Mouse (Mus musculus) liver, embryonic 11.5 days (tissue): ENCODE data around the gene Alpl. TPM values are rescaled to one million over a fixed set of nuclear protein-coding genes. Genes with fewer than 3 reads are reported as not detected.
A peak's percentile ranks its signal among the peaks of the same experiment; 100 is the strongest.

Experiments used
- ATAC-seq: fragments of 200-750 bp; cut with Nextera tagmentation; replicated peaks from 2 replicates; pipeline ENCODE4 v1.8.0; 2017; ENCODE audit warnings: moderate number of reproducible peaks, mild to moderate bottlenecking, moderate TSS enrichment, moderate library complexity; ENCODE audit not compliant: low FRiP score
- DNase-seq: peaks from one replicate; pipeline ENCODE4 v3.0.0-alpha.2; 2017; ENCODE audit warnings: low spot score
- H3K27ac ChIP-seq: fragments of 300-500 bp; sonication (generic); 2 replicates; pipeline ENCODE4 v1.5.1; 2014; ENCODE audit warnings: mild to moderate bottlenecking, low read depth, low read length, control low read depth
- H3K27me3 ChIP-seq: fragments of 300-500 bp; sonication (generic); replicated peaks from 2 replicates; pipeline ENCODE4 v1.6.1; 2014; ENCODE audit warnings: low read length, mixed read lengths; ENCODE audit not compliant: control insufficient read depth, insufficient read depth
- H3K36me3 ChIP-seq: fragments of 300-500 bp; sonication (generic); 2 replicates; pipeline ENCODE4 v1.6.1; 2014; ENCODE audit warnings: mild to moderate bottlenecking, low read length, moderate library complexity, mixed read lengths; ENCODE audit not compliant: control insufficient read depth, insufficient read depth
- H3K4me1 ChIP-seq: fragments of 300-500 bp; sonication (generic); replicated peaks from 2 replicates; pipeline ENCODE4 v1.6.1; 2014; ENCODE audit warnings: low read length, mixed read lengths; ENCODE audit not compliant: control insufficient read depth, insufficient read depth
- H3K4me2 ChIP-seq: fragments of 300-500 bp; sonication (generic); 2 replicates; pipeline ENCODE4 v1.6.1; 2014; ENCODE audit warnings: mild to moderate bottlenecking, control low read depth, moderate library complexity
- H3K4me3 ChIP-seq: fragments of 300-500 bp; sonication (generic); 2 replicates; pipeline ENCODE4 v1.5.1; 2014; ENCODE audit warnings: low read depth, low read length, control low read depth
- H3K9ac ChIP-seq: fragments of 300-500 bp; sonication (generic); 2 replicates; pipeline ENCODE4 v1.6.1; 2014; ENCODE audit warnings: low read depth, low read length, control low read depth
- H3K9me3 ChIP-seq: fragments of 300-500 bp; sonication (generic); 2 replicates; pipeline ENCODE4 v1.6.1; 2016; ENCODE audit warnings: low read length, inconsistent platforms, mixed read lengths; ENCODE audit not compliant: control insufficient read depth
- WGBS: fragments of 180-500 bp; shearing (Covaris S2); extraction: QIAGEN DNeasy Blood & Tissue Kit; methylation state at CpG from one replicate; pipeline ENCODE4 v1.1.7; 2014; 5-methylcytosine and 5-hydroxymethylcytosine counted together
- polyA plus RNA-seq: library from polyadenylated mRNA; unstranded; fragments of >200 nt; fragmentation: Nextera tagmentation; extraction: Ambion mirVana; gene quantifications from 2 replicates; pipeline ENCODE4 v1.2.1, GENCODE M21; 2014

Alpl gene
- polyA plus RNA-seq, 1 experiment from 2014 or later: 5.7 TPM

DNA sequence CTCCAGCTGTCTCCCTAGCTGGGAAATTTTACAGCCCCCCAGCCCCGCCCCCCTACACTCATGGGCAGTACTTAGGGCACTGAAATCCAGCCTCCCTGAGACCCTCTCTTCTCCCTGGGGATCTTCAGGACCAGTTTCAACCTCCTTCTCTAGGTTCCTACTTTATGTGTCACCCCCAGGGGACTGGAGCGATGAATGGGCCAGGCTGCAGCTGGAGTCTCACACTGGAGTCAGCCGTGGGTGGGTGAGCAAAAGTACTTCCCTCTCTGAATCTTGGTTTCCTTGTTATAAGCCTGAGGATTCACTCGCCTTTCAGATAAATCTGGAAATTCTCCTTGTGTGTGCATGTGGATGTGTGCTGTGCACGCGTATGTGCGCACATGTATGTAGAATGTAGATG is 18.0 kb upstream of the Alpl start:
- DNase-seq: no peak
- no peaks in the 10 kb centered on the region for H3K4me1 ChIP-seq
- H3K4me3 ChIP-seq: no peak overlapping the region
- H3K27me3 ChIP-seq: no peaks in the 10 kb centered on the region
- no peak overlapping the region for H3K27ac ChIP-seq
- no peak for ATAC-seq
- no peak overlapping the region for H3K9ac ChIP-seq
- no peaks in the 10 kb centered on the region for H3K36me3 ChIP-seq
- H3K4me2 ChIP-seq: no peak overlapping the region
- H3K9me3 ChIP-seq: no peaks in the 10 kb centered on the region
- 75% methylated on average over 7 of the region's 7 CpGs for WGBS

DNA sequence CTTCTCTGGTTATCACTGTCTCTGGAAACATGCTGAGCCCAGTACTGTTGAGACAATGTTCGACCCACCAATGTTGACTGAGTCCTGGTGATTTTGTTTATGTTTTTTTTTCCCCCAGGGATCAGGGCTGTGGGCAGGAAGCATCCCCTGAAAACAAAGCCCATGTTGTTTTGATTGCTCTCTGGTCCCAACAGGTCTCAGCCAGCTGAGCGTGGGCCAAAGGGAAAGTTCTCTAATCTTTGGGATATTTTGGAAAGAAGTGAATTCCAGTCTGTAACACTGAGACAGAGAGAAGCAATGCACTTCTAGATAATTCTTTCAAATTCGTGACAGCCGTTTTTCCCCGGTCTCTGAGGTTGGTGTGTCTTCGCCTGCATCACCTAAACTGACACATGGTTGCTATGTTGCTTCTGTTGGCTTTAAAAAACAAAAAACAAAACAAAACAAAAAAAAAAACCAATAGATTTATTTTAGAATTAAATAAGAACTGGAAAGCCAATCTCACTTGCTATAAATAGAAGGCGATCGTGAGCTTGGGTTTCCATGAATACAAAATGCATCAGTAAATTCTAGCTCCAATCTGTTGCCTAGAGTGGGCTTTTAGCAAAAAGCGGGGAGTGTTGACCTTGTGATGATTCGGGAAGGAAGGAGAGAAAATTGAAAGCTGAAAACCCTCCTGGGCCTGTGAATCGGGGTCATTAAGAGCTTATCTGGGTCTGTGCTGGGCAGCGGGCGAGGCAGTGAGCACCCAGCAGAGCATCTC is 16.9 kb upstream of the Alpl start:
- DNase-seq (no peak), ATAC-seq (no peak)
- no peaks in the 10 kb centered on the region for H3K27me3 ChIP-seq

DNA sequence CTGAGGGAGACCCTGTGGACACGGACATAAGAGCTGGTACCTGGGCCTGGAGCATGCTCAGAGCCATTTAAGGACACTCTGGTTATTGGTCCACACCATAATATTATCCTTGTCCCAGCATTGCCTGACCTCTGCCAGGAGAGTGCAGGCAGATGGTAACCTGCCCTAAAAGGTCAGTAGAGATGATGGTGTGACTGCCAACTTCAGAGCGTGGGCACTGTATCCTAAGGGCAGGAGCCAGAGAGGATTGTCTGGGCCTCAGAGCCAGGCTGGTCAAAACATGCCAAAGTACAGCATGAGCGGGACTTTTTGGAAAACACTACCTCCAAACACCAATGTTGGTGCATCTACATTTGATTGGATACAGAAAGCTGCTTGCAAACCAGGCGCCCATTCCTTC is 13.8 kb upstream of the Alpl start:
- H3K4me2 ChIP-seq: no peak overlapping the region
- WGBS: 69% methylated on average over 4 of the region's 4 CpGs
- no peaks in the 10 kb centered on the region for H3K4me1 ChIP-seq
- no peaks in the 10 kb centered on the region for H3K36me3 ChIP-seq
- no peak overlapping the region for H3K9ac ChIP-seq
- ATAC-seq: no peak
- no peaks in the 10 kb centered on the region for H3K9me3 ChIP-seq
- no peak overlapping the region for H3K4me3 ChIP-seq
- DNase-seq: no peak
- no peak overlapping the region for H3K27ac ChIP-seq
- H3K27me3 ChIP-seq: 0 out of 2 replicates have a peak, but pooled peaks cover 3% of the 10 kb centered on the region

More for the DNA sequence above, 16.9 kb upstream of the Alpl start:
- Histone ChIP-seq H3K36me3 (no peaks in the 10 kb centered on the region), H3K4me1 (no peaks in the 10 kb centered on the region), H3K4me2 (no peak overlapping the region), H3K4me3 (no peak overlapping the region), H3K27ac (no peak overlapping the region), H3K9me3 (no peaks in the 10 kb centered on the region), H3K9ac (no peak overlapping the region)
- 60% methylated on average over 13 of the region's 13 CpGs for WGBS

DNA sequence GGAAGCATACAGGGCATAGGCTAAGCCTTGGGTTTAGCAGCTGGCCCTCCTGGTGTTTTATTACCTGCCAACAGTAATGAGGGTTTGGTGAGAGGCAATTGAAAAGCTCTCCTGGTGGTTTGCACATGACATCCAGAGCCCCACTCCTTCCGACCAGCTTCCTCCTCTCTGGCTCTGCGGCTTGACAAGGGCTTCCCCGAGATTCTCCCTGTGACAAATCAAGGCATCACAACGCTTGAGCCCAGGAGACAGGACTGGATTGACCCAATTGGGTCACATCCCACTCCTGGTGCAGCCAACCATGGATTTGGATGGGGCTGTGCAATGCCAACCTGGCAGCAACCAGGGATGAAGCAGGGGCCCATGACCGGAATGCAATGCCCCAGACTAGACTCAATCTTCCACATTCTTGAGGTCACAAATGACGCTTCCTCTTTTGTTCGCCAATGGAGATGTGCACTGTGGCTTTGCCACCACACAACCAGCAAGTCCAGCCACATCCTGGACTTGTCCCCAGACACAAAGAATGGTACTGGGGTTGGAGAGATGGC is 11.2 kb upstream of the Alpl start:
- DNase-seq: no peak
- WGBS: 42% methylated on average over 7 of the region's 7 CpGs
- H3K36me3 ChIP-seq: no peaks in the 10 kb centered on the region

DNA sequence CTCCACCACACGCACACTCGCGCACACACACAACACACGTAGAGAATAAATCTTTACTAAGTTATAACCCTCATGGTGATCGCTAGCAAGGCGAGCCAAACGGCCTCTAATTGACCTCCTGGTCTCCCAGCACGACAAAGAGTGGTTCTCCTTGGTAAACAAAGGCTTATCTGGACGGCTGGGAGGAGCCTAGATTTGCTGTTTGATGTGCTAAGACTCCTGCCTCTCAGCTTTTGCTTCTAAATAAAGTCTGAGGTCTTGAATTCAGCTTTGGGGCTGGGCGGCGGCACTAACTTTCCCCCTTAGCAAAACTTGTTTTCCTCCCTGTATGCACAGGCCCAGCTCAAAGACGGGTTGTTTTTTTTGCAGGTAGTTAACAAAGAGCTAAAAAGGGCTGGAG is 5.0 kb upstream of the Alpl start:
- Histone ChIP-seq H3K27ac (no peak overlapping the region), H3K27me3 (peaks cover 33% of the 10 kb centered on the region), H3K4me3 (no peak overlapping the region), H3K9me3 (no peaks in the 10 kb centered on the region), H3K4me2 (no peak overlapping the region), H3K36me3 (no peaks in the 10 kb centered on the region), H3K9ac (no peak overlapping the region), H3K4me1 (peaks cover 3% of the 10 kb centered on the region; the same call in 1 of the 2 replicates)
- WGBS: 32% methylated on average over 12 of the region's 12 CpGs
- ATAC-seq (no peak), DNase-seq (no peak)

More for the DNA sequence above, 11.2 kb upstream of the Alpl start:
- no peak overlapping the region for H3K4me2 ChIP-seq
- 0 out of 2 replicates have a peak, but pooled peaks cover 3% of the 10 kb centered on the region for H3K27me3 ChIP-seq
- H3K27ac ChIP-seq: no peak overlapping the region
- no peak for ATAC-seq
- H3K9ac ChIP-seq: no peak overlapping the region
- no peaks in the 10 kb centered on the region for H3K4me1 ChIP-seq
- no peaks in the 10 kb centered on the region for H3K9me3 ChIP-seq
- no peak overlapping the region for H3K4me3 ChIP-seq

DNA sequence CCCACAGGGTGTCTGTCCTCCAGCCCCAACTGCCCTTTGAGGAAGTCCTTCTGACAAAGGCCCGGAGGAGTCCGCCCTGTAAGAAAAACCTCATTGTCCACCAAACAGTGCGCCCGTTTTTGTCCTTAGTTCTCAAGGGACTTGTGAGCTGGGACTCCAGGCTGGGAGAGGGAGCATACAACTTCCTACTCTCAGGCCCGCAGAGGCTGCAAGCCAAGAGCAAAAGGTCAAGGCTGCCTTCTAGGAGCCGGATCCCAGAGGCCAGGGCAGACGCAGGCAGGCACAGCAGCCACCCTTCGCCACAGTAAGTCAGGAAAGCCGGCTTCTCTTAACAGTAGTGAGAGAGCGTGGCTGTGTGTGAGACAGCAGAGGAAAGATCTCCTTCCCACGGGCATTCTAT is 4.1 kb upstream of the Alpl start:
- 28% methylated on average over 11 of the region's 11 CpGs for WGBS
- DNase-seq (no peak), ATAC-seq (no peak)
- Histone ChIP-seq H3K4me1 (peaks cover 8% of the 10 kb centered on the region), H3K9me3 (no peaks in the 10 kb centered on the region), H3K9ac (no peak overlapping the region), H3K4me3 (no peak overlapping the region), H3K27ac (no peak overlapping the region), H3K27me3 (peaks cover 41% of the 10 kb centered on the region), H3K36me3 (no peaks in the 10 kb centered on the region), H3K4me2 (no peak overlapping the region)

DNA sequence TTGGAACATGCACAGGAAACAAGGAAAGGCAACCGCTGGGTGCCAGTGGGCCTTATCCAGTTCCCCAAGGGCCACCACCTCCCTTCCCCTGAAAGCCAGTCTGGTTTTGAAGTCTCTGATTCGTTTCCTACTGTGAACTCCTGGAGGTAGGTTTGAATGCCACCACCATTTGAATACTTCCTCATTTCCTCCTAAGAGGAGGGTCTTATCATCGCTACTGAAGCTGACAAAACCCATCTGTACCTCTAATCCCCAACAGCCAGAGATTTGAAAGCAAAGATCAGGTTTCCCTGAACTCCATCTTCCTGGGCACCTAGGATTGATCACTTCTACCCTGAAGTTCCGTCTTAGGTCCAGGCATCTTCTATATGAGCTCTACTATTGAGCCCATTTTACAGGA is 854 bp upstream of the Alpl start:
- H3K27me3 ChIP-seq: peaks cover 56% of the 10 kb centered on the region
- ATAC-seq: no peak

DNA sequence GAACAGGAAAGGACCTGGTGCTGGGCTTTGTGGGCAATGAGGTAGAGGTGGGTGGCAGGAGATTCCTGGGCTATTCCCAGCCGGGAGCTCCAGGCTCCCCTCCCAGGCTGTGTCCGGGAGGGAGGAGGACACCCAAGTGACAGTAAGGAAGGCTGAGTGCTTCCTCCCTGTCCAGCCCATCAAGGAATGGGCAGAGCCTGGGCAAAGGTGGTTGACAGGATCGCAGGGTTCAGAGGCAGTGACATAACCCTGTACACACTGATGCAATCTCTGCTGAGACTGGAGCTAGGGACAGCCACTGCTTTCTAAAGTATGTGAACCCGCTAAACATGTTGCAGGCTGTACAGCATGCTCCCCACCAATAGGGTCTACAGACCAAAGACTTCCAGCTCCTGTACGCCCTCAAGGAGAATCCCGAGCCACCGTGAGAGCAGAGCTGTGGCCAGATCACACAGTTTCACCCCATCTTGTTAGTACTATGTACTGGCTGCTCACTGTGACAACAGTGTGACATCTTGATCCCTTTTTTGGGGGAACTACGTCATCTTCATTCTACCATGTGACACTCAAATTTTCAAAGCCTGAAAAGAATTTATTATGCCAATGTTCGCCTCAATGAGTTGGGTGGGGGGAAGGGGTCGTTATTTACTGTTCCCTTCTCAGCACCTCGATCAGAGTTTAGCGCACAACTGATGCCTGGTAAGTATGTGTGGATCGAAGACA is 1.8 kb downstream of the Alpl start:
- peaks cover 48% of the 10 kb centered on the region for H3K27me3 ChIP-seq
- 77% methylated on average over 13 of the region's 13 CpGs for WGBS
- H3K4me1 ChIP-seq: peaks cover 4% of the 10 kb centered on the region
- no peaks in the 10 kb centered on the region for H3K36me3 ChIP-seq
- no peak overlapping the region for H3K27ac ChIP-seq
- H3K4me3 ChIP-seq: no peak overlapping the region
- ATAC-seq: peak; percentile 43; the same call in 1 of the 2 replicates
- H3K4me2 ChIP-seq: no peak overlapping the region
- H3K9ac ChIP-seq: no peak overlapping the region
- no peak for DNase-seq
- no peaks in the 10 kb centered on the region for H3K9me3 ChIP-seq

More for the DNA sequence above, 854 bp upstream of the Alpl start:
- WGBS: 42% methylated on average over 4 of the region's 4 CpGs
- H3K4me1 ChIP-seq: peaks cover 8% of the 10 kb centered on the region
- H3K4me3 ChIP-seq: no peak overlapping the region
- no peak overlapping the region for H3K4me2 ChIP-seq
- H3K9me3 ChIP-seq: no peaks in the 10 kb centered on the region
- no peak overlapping the region for H3K27ac ChIP-seq
- H3K36me3 ChIP-seq: no peaks in the 10 kb centered on the region
- H3K9ac ChIP-seq: no peak overlapping the region
- no peak for DNase-seq
